In genomic region chr8:105258911-105259720, GRCm38 (mm10) we compare ENCODE assay signal across 7 mouse cellular contexts. TPM values are rescaled to one million over a fixed set of nuclear protein-coding genes. Genes with fewer than 3 reads are reported as not detected.
DNase-seq lines count a peak whose midpoint lies in the region; ATAC-seq and TF ChIP-seq lines count a peak whose summit lies in the region.

No protein-coding gene starts in this region.

- DNase-seq in right cerebral cortex, postnatal 10 days (ENCODE audit: low spot score in 2 of 2) = peak; percentile 47 to 58
- DNase-seq in right cerebral cortex, postnatal 25 days = no peak
- peak; percentile 65 for DNase-seq in embryo, embryonic 10.5 days (ENCODE audit: low spot score)
- DNase-seq in B cell, adult 2 months = no peak

- H3K36me3 ChIP-seq in hindbrain, embryonic 12.5 days = no peaks in the 10 kb centered on the region
- H3K36me3 ChIP-seq in lung, embryonic 15.5 days = no peaks in the 10 kb centered on the region
- H3K36me3 ChIP-seq in small intestine, adult 2 months (ENCODE audit: control insufficient read depth, insufficient read depth, low read length) = peaks cover 13% of the 10 kb centered on the region

- no peak overlapping the region for H3K27ac ChIP-seq in hindbrain, embryonic 12.5 days
- H3K27ac ChIP-seq in lung, embryonic 15.5 days = no peak overlapping the region
- no peak overlapping the region for H3K27ac ChIP-seq in small intestine, adult 2 months (ENCODE audit: insufficient read depth, low read depth, low read length)

- 3% methylated on average over 55 of the region's 55 CpGs for WGBS in hindbrain, embryonic 12.5 days
- 7% methylated on average over 55 of the region's 55 CpGs for WGBS in lung, embryonic 15.5 days
- 69% methylated on average over 55 of the region's 55 CpGs for WGBS in small intestine, adult 2 months

- peak overlapping the region; percentile 28; the same call in 1 of the 2 replicates for H3K9ac ChIP-seq in hindbrain, embryonic 12.5 days
- H3K9ac ChIP-seq in lung, embryonic 15.5 days = no peak overlapping the region

- H3K9me3 ChIP-seq in hindbrain, embryonic 12.5 days (replicated peaks) = no peaks in the 10 kb centered on the region
- no peaks in the 10 kb centered on the region for H3K9me3 ChIP-seq in lung, embryonic 15.5 days

- H3K4me3 ChIP-seq in hindbrain, embryonic 12.5 days = peak overlapping the region; percentile 31
- H3K4me3 ChIP-seq in lung, embryonic 15.5 days = peak overlapping the region; percentile 39
- H3K4me3 ChIP-seq in small intestine, adult 2 months (ENCODE audit: low read depth, low read length) = peak overlapping the region; percentile 36

- H3K4me2 ChIP-seq in hindbrain, embryonic 12.5 days (replicated peaks) = peak overlapping the region; percentile 60
- H3K4me2 ChIP-seq in lung, embryonic 15.5 days = peak overlapping the region; percentile 78

- H3K4me1 ChIP-seq in hindbrain, embryonic 12.5 days = peaks cover 19% of the 10 kb centered on the region
- peaks cover 47% of the 10 kb centered on the region for H3K4me1 ChIP-seq in lung, embryonic 15.5 days
- peaks cover 38% of the 10 kb centered on the region for H3K4me1 ChIP-seq in small intestine, adult 2 months (ENCODE audit: control insufficient read depth, insufficient read depth, insufficient read length, low read length)

- peaks cover 89% of the 10 kb centered on the region for H3K27me3 ChIP-seq in hindbrain, embryonic 12.5 days
- peaks cover 57% of the 10 kb centered on the region for H3K27me3 ChIP-seq in lung, embryonic 15.5 days
- H3K27me3 ChIP-seq in small intestine, adult 2 months (ENCODE audit: control insufficient read depth, insufficient read depth, low read length) = no peaks in the 10 kb centered on the region

- TF ChIP-seq POLR2A in small intestine, adult 2 months (IDR thresholded peaks at IDR 0.05; ENCODE audit: low read depth, low read length) = no peak

- TF ChIP-seq CTCF in small intestine, adult 2 months (IDR thresholded peaks at IDR 0.05; ENCODE audit: extremely low read depth, insufficient read length, insufficient replicate concordance, low read depth, low read length) = no peak

- ATAC-seq in hindbrain, embryonic 12.5 days (ENCODE audit: low FRiP score) = peak; percentile 51
- ATAC-seq in lung, embryonic 15.5 days (ENCODE audit: borderline replicate concordance, extremely low read depth, low FRiP score, low TSS enrichment) = no peak

RNA-seq across cellular contexts. Expression of gene B3gnt9, which starts 4.2 kb away (rescaled TPM):
- polyA plus RNA-seq in hindbrain, embryonic 12.5 days (2016; fragmentation: Nextera tagmentation; extraction: Ambion mirVana) = 7.5 and 9.5 TPM in 2 replicates
- 23.4 and 26.0 TPM in 2 replicates for polyA plus RNA-seq in lung, embryonic 15.5 days (2015; fragmentation: Nextera tagmentation; extraction: Ambion mirVana)
- polyA plus RNA-seq in small intestine, adult 2 months (2012; rRNA removed) = 8.6 and 13.8 TPM in 2 replicates

RNA-seq across cellular contexts. Expression of gene Tradd, which starts 5.3 kb away (rescaled TPM):
- 17.2 and 17.5 TPM in 2 replicates for polyA plus RNA-seq in hindbrain, embryonic 12.5 days (2016; fragmentation: Nextera tagmentation; extraction: Ambion mirVana)
- polyA plus RNA-seq in lung, embryonic 15.5 days (2015; fragmentation: Nextera tagmentation; extraction: Ambion mirVana) = 29.8 and 33.6 TPM in 2 replicates
- polyA plus RNA-seq in small intestine, adult 2 months (2012; rRNA removed) = 62.7 and 112 TPM in 2 replicates

RNA-seq across cellular contexts. Expression of gene Fbxl8, which starts 5.3 kb away (rescaled TPM):
- polyA plus RNA-seq in hindbrain, embryonic 12.5 days (2016; fragmentation: Nextera tagmentation; extraction: Ambion mirVana) = 0.97 and 1.4 TPM in 2 replicates
- 4.8 and 4.9 TPM in 2 replicates for polyA plus RNA-seq in lung, embryonic 15.5 days (2015; fragmentation: Nextera tagmentation; extraction: Ambion mirVana)
- polyA plus RNA-seq in small intestine, adult 2 months (2012; rRNA removed) = 12.4 and 34.9 TPM in 2 replicates

RNA-seq across cellular contexts. Expression of gene Hsf4, which starts 10.5 kb away (rescaled TPM):
- 0.23 TPM in 1 of 2 replicates, not detected in the other for polyA plus RNA-seq in hindbrain, embryonic 12.5 days (2016; fragmentation: Nextera tagmentation; extraction: Ambion mirVana)
- 0.61 and 0.69 TPM in 2 replicates for polyA plus RNA-seq in lung, embryonic 15.5 days (2015; fragmentation: Nextera tagmentation; extraction: Ambion mirVana)
- 1.2 and 1.3 TPM in 2 replicates for polyA plus RNA-seq in small intestine, adult 2 months (2012; rRNA removed)

RNA-seq across cellular contexts. Expression of gene Nol3, which starts 16.8 kb away (rescaled TPM):
- 2.7 and 4.0 TPM in 2 replicates for polyA plus RNA-seq in hindbrain, embryonic 12.5 days (2016; fragmentation: Nextera tagmentation; extraction: Ambion mirVana)
- polyA plus RNA-seq in lung, embryonic 15.5 days (2015; fragmentation: Nextera tagmentation; extraction: Ambion mirVana) = 1.5 and 1.7 TPM in 2 replicates
- polyA plus RNA-seq in small intestine, adult 2 months (2012; rRNA removed) = 0.52 and 1.1 TPM in 2 replicates

Comparison
In these comparisons a context has a peak if more than half of its experiments do, and no peak if none do; other contexts are left out.
1. DNase-seq: peak in right cerebral cortex, postnatal 10 days (2 of 2) and embryo, embryonic 10.5 days (single experiment); none in right cerebral cortex, postnatal 25 days (single experiment) and B cell, adult 2 months (0 of 2).
2. Peak in every context shown above with its lines, with median percentiles within 50 percentile points of each other: H3K4me3 ChIP-seq.